Mouse (Mus musculus) embryo, embryonic 10 days (tissue): Measurements from ENCODE around the gene Cyp2c67.
"Not testable (repeated sequence)": the region's sequence is repeated elsewhere in the genome, so short reads cannot be mapped to it uniquely, and the experiment has no call there.

Source experiments
- DNase-seq: peaks from one replicate; pipeline ENCODE4 v3.0.0-alpha.2; 2015; ENCODE audit warnings: low spot score

Cyp2c67 gene

DNA sequence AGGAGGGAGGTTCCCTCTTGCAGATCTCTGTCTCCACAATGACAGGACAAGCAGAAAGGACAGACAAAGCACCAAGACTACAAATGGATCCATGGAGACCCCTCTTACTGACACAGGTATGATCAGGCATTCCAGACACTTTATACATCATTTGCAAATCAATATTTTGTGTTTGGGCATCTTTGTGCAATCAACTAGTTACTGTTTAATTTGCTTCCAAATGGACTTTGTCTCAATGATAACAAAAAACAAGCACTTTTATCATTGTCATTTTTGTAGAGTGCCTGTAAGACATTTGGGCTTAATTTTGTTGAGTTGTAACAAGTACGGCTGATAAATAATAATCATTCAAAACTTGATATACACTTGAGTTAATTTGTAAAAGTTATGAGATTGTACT is at the start of gene Cyp2c67:
Cyp2c67 (minus strand) TSS at position 114 of the 400 bp plus-strand sequence.
- no peak for DNase-seq

DNA sequence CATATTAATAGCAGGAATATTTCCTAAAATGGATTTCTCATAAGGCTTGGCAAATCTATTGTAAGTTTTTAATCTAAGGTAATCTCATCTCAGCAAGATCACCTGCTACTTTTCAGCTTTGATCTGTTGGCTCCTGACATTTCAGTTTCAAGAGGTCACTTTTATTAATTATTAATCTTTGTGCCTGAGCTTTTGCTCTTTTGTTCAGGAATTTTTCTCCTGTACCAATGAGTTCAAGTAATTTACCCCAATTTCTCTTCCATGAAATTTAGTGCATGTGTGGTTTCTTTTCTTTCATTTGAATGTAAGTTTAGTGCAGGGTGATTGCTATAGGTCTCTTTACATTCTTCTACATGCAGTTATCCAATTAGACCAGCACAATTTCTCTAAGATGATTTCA is 16.8 kb upstream of the Cyp2c67 start:
- DNase-seq, result not testable (repeated sequence)

DNA sequence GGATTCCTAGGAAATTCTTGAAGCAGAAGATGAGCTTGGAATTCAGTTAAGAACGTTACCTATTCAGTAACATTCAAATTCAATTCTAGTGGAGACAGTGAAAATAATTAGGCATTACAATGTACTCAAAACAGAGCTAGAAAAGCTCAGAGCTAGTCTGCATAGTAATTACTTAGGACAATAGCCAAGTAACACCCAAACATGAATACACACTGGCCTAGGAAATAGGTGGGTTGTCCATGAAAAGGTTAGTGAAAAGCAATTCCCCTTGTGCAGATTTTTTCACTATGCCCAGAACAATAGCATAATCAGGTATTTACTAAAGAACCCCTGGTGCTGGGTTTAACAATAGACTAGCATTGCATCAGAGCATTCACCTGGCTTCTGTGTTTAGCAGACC is 3.5 kb upstream of the Cyp2c67 start:
- DNase-seq, result no peak

DNA sequence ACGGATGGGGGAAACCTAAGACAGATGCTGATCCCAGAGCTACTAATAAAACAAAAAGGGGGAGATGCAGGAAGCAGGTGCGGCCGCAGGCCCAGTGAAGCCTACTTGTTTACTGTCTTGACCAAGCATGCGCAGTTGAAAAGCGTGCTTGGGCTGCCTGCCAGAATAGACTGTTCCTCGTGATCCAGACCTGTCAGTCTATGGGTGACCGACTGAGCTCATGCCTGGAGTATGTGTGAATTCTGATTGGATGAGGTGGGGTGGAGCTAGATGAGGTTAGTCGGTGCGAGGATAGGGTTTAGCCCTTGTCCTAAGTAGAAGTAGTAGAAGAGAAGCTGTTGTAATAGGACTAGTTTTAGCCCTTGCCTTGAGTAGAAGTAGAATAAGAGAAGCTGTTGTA is 1.3 kb downstream of the Cyp2c67 start:
- no peak for DNase-seq

DNA sequence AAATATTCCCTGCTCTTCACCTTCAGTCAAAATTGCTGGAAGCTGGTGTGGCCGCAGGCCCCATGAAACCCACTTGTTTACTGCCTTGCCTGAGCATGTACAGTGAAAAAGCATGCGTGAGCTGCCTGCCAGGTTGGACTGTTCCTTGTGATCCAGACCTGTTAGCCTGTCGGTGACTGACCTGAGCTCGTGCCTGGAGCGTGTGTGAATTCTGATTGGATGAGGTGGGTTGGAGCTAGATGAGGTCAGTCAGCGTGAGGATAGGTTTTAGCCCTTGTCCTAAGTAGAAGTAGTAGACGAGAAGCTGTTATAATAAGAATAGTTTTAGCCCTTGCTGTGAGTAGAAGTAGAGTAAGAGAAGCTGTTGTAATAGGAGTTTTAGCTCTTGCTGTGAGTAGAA is 4.3 kb downstream of the Cyp2c67 start:
- not testable (repeated sequence) for DNase-seq
